Mouse (Mus musculus) retina, postnatal 7 days (tissue): ENCODE measurements at regions not wholly inside any gene's neighbourhood (a gene's known extent, or its start where the extent isn't known, plus 50 kb on each side); places are given as distances from the start of the nearest gene placed in this dataset.

ENCODE experiments used
- DNase-seq: peaks from one replicate; pipeline ENCODE4 v3.0.0-alpha.2; 2012; ENCODE audit warnings: low read depth, low spot score

DNA sequence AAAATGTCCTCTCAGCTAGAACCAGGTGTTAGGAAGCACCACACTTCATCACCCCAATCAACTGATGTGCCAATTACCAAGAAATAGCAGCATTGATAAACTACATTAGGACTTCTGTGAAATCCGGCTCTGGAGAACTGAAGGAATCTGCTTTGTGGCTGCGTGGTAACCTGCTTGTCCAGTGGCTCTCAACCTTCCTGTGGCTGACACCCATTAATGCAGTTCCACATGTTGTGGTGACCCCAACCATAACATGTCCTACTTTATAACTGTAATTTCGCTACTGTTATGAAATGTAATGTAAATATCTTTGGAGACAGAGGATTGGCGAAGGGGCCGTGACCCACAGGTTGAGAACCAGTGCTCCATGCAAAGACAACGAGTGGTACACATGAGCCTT lies 136.7 kb downstream of the Gm11011 start:
- DNase-seq: no peak

DNA sequence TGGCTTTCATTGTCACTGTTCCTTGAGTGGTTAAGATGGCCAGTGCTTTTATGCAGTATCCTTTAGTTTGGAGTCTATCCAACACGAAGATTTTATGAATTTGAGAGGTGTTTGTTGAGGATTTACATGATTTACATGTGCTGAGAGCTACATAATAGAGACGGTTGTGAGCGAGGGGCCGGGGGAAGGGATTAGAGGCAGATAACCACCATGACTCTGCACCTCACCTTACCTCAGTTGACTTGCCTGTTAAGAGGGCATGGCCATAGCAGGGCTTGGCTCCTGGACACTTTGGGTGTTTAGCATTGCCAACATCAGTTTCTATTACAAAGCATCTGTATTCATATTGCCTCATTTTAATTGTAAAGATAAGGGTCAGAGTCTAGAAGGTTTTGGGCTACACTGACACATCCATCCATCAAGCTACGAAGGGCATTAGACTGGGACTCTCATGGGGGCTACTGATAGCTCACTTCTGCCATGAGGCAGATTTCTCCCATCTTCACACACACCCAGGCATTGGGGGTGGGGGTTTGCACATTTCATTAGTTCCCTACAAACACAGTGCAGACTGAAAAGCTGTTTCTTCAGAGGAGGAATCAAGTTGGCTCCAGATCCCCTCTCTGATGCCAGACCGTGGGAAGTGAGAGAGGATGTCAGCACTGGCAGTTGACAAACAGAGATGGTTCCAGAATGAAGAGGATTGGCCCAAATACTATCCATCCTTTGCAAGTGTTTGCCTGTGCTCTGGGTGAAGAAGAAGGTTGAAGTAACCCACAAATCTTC lies 139.9 kb downstream of the Gm11011 start:
- no peak for DNase-seq

DNA sequence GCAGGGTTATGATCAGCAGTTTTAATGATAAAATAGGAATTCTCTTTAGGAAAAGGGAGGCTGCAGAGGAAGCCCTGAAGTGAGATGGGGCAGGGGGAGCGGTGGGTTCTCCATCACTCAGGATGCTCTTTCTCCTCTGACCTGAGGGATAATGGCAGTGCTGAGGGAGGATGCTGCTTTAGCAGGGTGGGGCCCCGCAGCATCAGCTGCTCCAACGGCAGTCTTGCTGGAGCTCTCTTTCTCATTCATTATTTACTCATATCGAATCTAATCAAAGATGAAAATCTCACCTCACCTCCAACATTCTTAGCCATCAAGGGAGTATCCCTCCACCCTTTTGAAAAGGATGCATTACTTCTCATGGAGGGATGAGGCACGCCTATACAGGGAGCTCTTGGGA lies 141.7 kb downstream of the Gm11011 start:
- no peak for DNase-seq

DNA sequence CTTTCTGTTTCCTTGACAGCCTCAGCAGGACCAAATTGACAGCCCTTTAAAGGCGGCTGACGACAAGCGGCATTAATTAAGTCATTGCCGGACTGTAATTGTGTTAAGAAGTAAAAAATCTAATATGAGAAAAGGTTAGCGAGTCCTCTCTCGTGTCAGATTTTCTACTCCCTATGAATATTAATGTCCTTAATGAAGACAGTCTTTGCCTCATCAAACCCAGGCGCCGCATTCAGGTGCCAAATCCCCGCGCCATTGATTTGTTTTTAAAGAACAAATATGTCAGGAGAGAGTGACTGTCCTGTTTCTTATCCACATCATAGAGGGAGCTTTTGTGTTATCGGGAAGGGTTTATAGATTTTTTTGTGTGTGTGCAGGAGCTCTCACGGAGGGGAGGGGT lies 142.2 kb downstream of the Gm11011 start:
- no peak for DNase-seq

DNA sequence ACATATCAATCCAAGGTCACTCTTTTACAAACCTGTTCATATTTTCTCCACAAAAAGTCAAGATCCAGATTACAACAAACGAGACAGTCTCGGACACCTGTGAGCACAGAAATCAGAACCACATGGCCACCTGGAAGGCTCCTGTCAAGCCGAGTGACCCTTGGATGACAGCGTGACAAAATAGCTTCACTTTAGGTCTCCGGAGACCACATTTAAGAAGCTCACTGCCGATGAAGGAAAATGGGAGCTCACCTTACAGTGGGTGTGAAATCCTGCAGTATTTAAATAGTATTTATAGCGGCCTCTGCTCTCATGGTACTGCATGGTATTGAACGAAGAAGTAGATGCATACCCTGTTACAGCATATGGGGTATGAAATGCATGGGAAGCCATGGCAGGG lies 144.3 kb downstream of the Gm11011 start:
- no peak for DNase-seq

DNA sequence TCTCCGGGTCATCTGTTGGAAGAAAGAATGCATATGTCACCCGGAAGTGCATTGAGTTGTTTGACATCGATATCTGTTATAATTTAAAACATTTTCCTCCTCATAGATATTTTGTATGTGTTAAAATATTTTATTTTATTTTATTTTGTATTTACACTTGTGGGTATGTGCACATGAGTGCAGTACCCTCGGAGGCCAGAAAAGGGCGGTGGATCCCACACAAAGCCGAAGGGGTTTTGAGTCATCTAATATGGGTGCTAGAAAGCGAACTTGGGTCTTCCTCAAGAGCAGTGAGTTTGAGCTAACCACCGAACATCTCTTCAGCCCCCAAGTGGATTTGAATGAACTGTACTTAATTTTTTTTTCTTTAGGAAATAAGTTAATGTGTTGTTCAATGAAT lies 156.0 kb downstream of the Gm11011 start:
- no peak for DNase-seq

DNA sequence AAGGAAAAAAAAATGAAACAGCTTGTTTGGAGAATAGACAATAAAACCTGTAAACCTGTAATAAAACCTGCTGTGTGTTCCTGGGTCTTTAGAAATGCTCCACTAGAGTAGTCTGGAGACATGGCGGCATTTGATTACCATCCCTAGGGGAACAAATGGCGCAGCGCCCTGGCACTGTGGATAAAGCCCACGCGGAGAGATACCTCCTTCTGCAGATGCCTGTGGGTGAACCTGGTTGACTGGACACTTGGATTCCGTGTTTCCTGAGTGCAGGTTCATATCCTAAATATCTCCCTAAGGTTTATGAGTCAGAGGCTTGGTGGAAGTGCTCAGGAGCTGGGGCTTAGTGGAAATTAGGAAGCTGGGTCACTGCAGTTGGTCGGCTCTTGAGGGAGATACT lies 158.1 kb downstream of the Gm11011 start:
- DNase-seq: no peak

DNA sequence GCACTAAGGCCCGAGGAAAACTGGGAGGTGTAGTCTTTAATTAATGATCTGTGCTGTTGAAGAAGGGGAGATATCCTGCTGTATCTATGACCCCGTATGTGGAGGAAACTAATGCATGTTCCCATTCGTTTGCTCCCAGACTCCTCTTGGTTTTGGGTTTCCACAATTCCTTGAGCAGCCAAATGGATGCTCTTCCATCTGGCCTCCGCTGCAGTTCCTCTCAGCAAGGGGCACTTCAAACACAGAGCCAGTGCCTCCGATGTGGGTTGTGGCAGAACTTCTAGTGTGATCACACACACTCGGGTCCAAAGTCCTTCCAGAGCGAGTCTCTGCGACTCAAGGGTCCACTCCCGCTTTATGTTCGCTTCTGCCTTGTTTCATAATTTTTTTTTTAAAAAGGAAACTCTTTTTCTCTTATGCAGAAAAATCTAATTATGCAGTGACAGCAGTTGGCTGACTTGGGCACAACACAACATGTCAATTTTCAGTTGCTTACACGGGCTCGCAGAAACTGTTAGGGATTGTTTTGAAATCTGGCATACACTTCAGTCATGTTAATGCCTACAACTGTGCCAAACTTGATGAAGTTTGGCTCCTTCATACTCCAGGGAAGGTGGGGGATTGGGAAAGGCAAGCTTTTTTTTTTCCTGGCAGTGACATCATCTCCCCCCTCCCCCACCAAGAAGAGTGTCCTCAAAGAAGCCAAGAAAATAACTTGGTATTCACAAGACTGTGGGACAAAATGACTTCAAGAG lies 163.2 kb downstream of the Gm11011 start:
- no peak for DNase-seq

DNA sequence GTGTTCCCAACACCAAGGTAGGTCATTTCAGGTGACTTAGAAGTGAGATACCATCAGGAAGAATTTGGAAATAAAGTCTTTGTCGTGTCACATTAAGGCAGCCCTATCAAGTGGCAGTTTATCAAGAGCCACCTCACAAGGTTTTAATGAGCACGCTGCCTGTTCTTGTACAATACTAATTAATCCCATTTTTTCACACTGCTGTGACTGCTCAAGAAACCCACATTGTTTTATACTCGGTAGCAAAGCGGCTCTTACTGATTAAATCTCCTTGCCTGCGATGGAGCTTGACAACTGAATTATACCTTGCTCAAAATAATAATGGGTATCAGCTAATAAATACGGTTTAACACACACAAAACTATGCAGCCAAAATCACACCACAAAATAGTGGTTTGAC lies 175.2 kb downstream of the Gm11011 start:
- DNase-seq: no peak

DNA sequence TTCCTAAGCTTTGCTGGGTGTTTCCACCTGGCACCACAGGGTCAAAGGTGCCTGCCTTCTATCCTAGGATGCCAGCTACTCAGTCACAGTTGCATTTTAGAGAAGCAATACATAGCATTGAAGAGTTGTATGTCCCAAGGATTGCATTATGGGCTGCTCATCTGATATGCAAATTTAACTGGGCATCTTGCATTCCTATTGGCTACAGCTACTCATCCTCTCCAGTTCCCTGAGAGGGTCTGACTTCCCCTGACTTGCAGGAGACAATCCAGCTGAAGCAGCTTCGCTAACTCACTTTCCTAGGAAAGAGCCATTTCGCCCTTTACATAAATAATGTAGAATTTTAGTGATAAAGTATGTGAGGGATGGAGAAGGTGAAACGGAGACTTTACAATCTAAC lies 177.5 kb downstream of the Gm11011 start:
- DNase-seq: no peak

DNA sequence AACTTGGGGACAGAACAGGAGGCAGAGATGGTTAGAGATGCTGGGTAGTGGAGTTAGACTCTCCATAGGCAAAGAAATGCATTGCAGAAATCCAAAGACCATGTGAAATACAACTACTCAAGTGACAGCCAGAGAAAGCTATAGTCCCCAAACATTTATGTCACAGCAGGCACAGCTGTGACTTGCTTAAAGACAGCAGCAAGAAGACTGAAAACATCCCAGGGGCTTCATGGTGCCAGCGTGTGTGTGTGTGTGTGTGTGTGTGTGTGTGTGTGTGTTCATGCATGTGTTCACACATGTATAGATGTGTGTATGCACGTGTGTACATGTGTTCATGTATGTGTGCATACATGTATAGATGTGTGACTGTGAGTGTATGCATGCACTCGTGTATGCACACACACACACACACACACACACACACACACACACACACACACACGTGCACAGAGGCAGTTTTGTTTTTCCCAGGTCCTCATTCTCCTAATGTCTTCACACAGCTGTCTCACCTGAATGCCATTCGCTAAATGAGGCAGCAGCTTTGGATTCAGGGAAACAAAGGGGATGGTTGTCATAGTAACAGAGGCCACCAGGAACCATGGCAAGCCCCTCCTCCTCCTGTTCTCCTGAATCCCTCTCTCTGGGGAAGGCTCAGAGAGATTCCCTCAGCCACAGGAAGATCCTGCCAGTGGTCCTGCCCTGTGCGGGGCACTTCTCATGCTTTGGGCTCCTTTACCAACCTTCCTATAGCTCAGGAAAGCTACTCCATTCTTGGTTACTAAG lies 182.4 kb downstream of the Gm11011 start:
- DNase-seq: no peak

DNA sequence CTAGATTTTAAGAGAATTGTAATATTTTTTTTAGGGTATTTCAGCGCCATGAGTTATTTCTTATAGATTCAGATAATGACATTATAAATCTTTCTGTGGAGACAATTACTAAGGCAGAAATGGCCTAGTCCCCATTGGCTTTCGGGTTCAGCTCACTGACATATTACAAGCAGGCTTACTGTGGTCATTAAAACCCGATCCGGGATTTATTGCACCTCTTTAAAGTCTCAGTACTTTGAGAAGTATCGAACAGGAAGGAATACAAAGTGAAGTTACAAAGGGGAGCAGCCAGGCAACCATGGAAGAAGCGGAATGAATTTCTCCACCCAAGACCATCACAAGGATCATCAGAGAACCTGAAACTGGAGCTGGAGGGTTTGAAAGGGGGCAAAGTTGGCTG lies 189.8 kb downstream of the Gm11011 start:
- no peak for DNase-seq

DNA sequence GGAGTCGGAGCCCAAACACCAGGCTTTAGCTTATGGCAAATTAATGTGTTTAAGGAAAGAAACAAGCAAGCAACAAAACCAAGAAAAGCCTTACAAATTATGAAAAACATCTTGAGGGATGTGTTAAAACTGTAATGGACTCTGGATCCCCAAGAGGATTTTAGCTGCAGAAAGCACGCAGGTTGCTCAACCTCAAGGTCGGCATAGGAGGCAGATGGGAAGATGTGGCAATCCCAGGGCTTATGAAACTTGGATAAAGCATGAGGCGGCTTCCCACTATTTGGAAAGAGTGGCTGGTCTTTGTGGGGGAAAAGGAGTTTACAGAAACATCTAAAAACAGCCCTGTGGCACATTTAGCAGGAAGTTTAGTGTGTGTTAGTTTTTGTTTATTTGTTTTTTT lies 190.5 kb downstream of the Gm11011 start:
- no peak for DNase-seq

DNA sequence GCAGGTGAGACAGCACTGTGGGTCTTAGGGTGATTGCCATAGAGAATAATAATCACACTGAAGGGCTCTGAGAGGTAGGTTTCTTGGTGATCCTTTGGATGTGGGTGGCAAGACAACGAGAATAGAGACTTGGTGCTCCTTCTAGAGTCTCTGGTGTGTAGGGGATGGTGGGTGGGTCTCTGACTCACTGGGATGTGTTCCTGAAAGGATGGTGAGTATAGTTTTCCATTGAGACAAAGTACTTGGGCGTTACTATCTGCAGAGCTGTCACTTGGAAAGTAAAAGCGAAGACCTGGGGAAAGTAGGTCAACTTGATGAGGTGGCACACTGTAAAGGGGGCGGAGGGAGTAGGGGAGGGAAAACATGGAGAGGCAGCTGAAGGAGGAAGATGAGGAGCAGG lies 191.3 kb downstream of the Gm11011 start:
- no peak for DNase-seq

DNA sequence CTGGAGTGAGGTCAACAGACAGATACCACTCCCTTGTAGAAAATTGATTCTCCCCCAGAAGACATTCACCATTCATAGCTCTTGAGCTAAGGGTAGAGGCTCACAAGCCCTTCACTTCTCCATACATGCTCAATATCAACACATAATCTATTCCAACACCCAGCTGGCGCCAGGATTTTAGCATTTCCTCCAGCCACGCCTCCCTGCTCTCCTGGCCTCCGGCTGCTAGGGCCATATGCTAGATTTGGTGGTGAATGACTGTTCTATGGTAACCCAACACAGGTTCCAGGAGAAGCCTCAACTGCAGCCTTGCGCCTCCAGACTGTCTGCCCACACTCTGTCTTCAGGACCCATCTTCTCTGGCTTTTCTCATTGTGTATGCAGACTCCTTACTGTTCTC lies 197.9 kb downstream of the Gm11011 start:
- no peak for DNase-seq

DNA sequence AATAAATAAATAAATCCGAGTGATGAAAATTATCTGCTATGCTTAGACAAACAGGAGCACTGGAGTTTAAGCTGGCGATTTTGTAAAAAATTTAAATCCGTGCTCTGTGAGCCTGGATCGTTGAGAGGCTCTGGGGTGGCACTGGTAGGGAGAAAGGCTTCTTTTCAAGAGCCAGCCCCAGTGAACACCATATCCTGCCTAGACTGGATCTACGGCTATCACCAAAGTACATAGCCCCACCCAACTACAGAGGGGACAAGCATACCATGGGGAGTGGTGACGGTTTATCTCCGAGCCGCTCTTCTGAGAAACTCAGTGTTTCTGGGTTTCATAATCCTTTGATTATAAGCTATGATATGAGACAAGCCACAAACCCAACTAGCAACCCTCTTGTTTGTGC lies 199.0 kb downstream of the Gm11011 start:
- no peak for DNase-seq

DNA sequence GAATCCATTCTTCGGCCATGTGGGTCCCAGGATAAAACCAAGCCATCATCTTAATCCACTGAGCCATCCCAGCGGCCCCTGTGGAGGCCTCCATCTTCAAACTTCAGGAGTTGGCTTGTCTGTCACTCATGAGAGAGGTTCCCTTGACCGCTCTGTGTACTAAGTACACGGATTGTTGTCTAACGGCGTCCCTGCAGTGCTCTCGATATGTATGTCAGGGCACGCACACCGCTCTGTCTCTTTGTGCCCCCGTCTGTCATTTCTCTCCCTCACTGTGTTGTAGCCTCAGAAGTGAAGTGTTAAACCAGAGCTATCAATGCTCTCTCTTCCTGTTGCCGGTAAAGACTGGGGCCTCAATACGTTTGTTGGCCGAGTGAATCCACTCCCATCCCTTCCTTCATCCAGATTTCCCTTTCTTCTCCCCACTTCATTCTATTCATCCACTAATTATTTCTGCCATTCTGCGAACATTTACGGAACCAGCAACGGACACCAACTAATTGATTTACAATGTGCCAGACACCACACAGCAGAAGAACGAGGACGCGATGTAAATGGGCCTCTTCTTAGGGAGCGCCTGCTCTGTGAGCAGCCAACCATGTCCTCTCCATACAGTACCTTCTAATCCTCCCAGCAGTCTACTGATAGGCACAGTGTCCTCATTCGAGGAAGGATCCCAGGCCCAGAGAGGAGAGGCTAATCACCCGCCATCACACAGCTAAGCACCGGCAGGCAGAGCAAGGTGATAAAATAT lies 199.6 kb downstream of the Gm11011 start:
- DNase-seq: no peak

DNA sequence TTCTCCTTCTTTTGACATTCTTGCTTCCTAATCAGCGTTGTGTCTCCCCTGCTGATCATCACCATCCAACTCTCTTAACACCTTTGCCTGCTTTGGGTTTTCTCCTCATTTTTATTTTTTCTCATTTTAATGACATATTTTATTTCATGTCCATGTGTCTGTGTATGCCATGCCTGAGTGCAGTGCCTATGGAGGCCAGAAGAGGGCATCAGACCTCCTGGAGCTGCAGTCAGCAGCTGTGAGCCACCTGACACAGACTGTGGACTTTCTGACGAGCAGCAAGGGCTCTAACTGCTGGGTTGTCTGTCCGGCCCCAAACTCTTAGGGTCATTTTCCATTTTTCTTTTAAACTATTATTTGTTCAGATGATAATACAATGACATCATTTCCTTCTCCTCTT lies 203.8 kb downstream of the Gm11011 start:
- no peak for DNase-seq

DNA sequence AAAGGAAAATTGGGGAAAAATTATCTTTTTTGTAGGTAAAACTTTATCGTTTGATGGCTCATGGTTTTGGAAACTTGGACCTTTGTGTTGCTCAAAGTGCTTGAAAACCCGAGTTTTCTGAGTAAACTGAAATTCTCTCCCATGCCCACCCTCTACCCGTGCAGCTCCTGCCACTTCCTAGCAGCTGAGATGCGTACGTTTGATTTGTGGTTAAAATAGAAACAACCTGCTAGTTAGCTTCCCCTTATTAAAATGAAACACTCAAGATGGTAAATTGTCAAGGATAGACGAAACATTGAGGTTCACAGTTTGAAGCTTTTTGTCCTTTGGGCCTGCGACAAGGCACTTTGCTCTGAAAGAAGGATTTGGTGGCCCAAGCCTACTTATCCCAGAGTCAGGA lies 214.5 kb downstream of the Gm11011 start:
- DNase-seq: no peak

DNA sequence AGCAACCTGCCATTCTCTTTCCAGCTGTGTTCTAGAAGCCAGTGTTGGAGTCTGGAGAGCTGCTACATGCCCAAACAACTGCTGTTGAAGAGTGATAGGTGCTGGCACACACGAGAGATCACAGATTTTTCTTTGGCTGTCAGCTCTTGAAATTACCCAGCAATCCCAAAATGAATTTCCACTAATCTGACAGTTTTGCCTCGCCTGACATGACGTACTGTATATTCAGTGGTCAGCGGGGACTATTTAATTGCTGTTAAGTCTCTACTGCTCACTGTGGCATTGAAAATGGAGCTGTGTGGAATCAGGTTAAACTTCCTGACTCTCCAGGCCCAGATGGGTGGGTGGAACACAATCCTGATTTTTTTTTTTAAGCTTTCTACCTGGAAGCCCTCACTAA lies 222.5 kb downstream of the Gm11011 start:
- no peak for DNase-seq

DNA sequence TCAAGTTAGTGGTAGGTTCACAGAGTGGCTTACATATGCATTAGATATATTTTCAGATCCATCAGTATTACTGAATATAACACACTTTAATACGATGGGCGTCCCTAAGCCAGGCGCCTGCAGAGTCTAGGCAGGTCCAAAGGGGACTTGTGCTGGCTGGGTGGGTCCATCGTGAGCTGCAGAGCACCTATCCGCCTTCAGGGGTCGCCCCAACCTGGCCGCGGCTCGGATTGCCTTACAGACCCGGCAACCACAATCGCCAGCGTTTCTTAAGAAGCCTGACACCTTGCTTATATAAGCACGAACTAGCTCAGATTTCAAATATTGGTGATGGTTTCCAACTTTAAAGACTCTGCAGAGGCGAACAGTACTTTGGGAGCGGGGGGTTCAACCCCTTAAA lies 227.3 kb downstream of the Gm11011 start:
- DNase-seq: no peak

DNA sequence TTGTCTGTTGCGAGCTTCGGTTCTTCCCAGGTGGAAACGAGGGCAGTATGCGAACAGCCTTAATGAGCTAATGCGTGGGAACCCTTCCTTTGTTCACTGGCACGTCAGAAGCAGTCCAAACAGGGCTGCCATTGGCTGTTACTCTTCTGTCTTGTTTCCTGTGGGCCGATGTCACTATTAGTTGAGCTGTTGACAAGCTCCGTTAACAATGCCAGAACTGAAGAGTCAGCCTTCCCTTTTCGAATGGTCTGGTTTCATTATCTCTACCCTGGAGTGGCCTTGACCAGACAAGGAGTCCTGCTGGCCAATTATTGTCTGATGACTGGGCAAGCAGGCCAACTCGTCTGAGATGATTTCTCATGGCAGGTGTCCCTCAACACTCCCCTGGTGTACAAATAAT lies 230.1 kb downstream of the Gm11011 start:
- DNase-seq: no peak
